Mouse (Mus musculus): ENCODE results near the gene Hoxa10. TPM values are rescaled to one million over a fixed set of nuclear protein-coding genes. Genes with fewer than 3 reads are reported as not detected.

The Hoxa10 gene
- total and polyA plus RNA-seq, 3 experiments, result not detected

DNA sequence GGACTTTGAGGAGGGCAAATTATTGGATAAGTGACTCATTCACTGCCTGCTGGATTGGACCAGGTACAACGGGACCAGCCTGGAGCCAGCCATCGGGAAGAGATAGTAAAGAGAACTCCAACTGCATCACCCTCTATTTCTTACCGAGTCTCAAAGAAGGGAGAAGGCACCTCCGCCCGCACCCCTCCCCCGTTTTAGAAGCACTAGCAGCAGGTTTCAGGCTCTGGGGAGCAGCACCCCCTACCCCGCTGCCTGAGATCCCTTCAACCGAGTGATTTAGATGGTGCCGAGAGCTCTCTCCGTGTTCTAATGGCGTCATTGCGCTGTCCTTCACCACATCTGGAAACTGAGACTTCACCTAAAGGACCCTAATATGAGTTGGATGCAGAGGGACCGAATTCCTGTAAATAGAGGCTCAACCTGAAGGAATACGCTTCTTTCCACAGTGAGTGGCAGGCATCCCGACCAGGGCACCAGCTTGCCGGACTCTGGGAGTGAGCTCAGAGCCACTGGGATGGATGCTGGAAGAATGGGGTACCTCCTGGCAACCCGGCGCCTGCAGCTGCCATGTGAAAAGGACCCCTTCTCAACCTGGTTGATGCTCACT, 24.8 kb upstream of the Hoxa10 start (continued):
- TF ChIP-seq ZMIZ1 (IDR thresholded peaks at IDR 0.05; ENCODE audit: low read depth, low read length), result no peak
- no peak for TF ChIP-seq EP300 (IDR thresholded peaks at IDR 0.05; ENCODE audit: low read depth in 1 of 2, low read length in 2 of 2)

DNA sequence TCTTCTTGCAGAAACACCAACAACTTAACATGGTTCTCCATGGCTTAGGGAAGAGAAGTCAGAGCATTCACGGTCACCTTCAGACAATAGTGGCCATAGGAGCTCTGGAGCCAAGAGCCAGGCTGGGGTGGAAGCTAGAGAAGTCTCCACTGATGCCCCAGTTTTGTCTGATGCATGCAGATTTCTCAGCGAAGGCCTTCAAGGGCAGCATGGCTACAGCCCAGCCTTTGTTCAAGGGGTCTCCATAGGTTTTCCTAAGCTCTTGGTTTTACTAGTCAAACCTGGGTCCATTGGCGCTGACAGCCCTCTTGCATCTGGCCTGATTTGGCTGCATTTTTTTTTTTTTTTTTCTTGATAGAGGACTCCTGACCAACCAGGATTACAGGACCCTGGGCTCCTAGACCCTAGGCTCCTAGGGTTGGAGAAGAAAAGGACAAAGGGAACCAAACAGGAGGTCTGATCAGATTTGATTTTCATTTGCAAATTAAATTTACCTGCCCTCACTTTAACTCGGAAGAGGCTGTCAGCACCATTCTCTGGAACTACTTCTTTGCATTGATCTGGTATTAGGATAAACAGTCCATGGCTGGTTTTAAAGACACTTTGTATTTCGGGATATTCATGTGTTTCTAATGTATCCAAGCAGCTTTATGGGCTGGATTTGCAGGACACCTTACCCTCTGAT, 23.6 kb upstream of the Hoxa10 start:
- Histone ChIP-seq H3K79me2 (ENCODE audit: control insufficient read depth, insufficient read depth, low read length, poor library complexity) (no peaks in the 10 kb centered on the region), H3K27ac (ENCODE audit: control insufficient read depth, low read depth, low read length) (no peak overlapping the region), H3K36me3 (ENCODE audit: control insufficient read depth in 1 of 2, insufficient read depth in 2 of 2, low read length in 2 of 2) (no peaks in the 10 kb centered on the region), H3K27me3 (ENCODE audit: control insufficient read depth in 1 of 2, insufficient read depth in 2 of 2, low read length in 2 of 2) (no peaks in the 10 kb centered on the region), H3K4me1 (ENCODE audit: control insufficient read depth in 1 of 2, insufficient read depth in 2 of 2, low read length in 2 of 2) (no peaks in the 10 kb centered on the region), H3K9ac (ENCODE audit: control insufficient read depth, low read depth, low read length, poor library complexity, severe bottlenecking) (no peak overlapping the region), H3K9me3 (replicated peaks; ENCODE audit: insufficient read depth, low read length) (no peaks in the 10 kb centered on the region), H3K4me3 (ENCODE audit: control insufficient read depth in 1 of 2, insufficient read depth in 1 of 2, low read depth in 2 of 2, low read length in 2 of 2) (no peak overlapping the region)
- TF ChIP-seq CHD1 (IDR thresholded peaks at IDR 0.05; ENCODE audit: low read depth, low read length) (no peak), MYB (IDR thresholded peaks at IDR 0.05; ENCODE audit: low read depth, low read length) (no peak), ZC3H11A (IDR thresholded peaks at IDR 0.05; ENCODE audit: low read depth, low read length) (no peak), UBTF (IDR thresholded peaks at IDR 0.05; ENCODE audit: borderline replicate concordance, insufficient read depth, low read depth, low read length) (no peak), E2F4 (IDR thresholded peaks at IDR 0.05; ENCODE audit: borderline replicate concordance, low read depth, low read length) (no peak), JUND (IDR thresholded peaks at IDR 0.05; ENCODE audit: low read depth, low read length) (no peak), BHLHE40 (IDR thresholded peaks at IDR 0.05; ENCODE audit: borderline replicate concordance, low read depth, low read length) (no peak), NELFE (IDR thresholded peaks at IDR 0.05; ENCODE audit: low read depth, low read length) (no peak), MYC (IDR thresholded peaks at IDR 0.05; ENCODE audit: low read depth, low read length) (no peak), ZMIZ1 (IDR thresholded peaks at IDR 0.05; ENCODE audit: low read depth, low read length) (no peak), MAFK (IDR thresholded peaks at IDR 0.05; ENCODE audit: borderline replicate concordance, low read depth, low read length) (no peak), TBP (IDR thresholded peaks at IDR 0.05; ENCODE audit: low read depth, low read length) (no peak), KAT2A (conservative IDR thresholded peaks at IDR 0.05; ENCODE audit: low read depth, low read length) (no peak), POLR2AphosphoS2 (IDR thresholded peaks at IDR 0.05; ENCODE audit: low read length) (no peak), MXI1 (IDR thresholded peaks at IDR 0.05; ENCODE audit: low read depth, low read length) (no peak), NRF1 (IDR thresholded peaks at IDR 0.05; ENCODE audit: insufficient read depth, low read depth, low read length, poor library complexity, severe bottlenecking) (no peak), MAZ (IDR thresholded peaks at IDR 0.05; ENCODE audit: low read depth, low read length) (no peak), POLR2AphosphoS5 (IDR thresholded peaks at IDR 0.05; ENCODE audit: borderline replicate concordance, low read depth, low read length) (no peak), USF2 (IDR thresholded peaks at IDR 0.05; ENCODE audit: borderline replicate concordance in 1 of 2, insufficient read depth in 1 of 2, low read depth in 1 of 2, low read length in 2 of 2) (no peak)
- DNase-seq (ENCODE audit: low read depth, low spot score), result no peak

Measured in MEL (cell line).